Mouse (Mus musculus) heart, embryonic 16.5 days (tissue): ENCODE measurements around the gene Ppp1r12b. TPM values are rescaled to one million over a fixed set of nuclear protein-coding genes. Genes with fewer than 3 reads are reported as not detected.
A peak's percentile ranks its signal among the peaks of the same experiment; 100 is the strongest.

Experiments
- ATAC-seq: fragments of 200-750 bp; cut with Nextera tagmentation; replicated peaks from 2 replicates; pipeline ENCODE4 v1.8.0; 2017; ENCODE audit warnings: moderate number of reproducible peaks; ENCODE audit not compliant: insufficient read depth, low FRiP score; ENCODE audit errors: extremely low read depth
- H3K27ac ChIP-seq: fragments of 300-500 bp; sonication (generic); 2 replicates; pipeline ENCODE4 v1.5.1; 2014; ENCODE audit warnings: mild to moderate bottlenecking, low read length, control low read depth, moderate library complexity
- H3K27me3 ChIP-seq: fragments of 300-500 bp; sonication (generic); 2 replicates; pipeline ENCODE4 v1.6.1; 2014; ENCODE audit warnings: low read length, mixed read lengths; ENCODE audit not compliant: control insufficient read depth, insufficient read depth
- H3K36me3 ChIP-seq: fragments of 300-500 bp; sonication (generic); 2 replicates; pipeline ENCODE4 v1.6.1; 2014; ENCODE audit not compliant: control insufficient read depth, insufficient read depth
- H3K4me1 ChIP-seq: fragments of 300-500 bp; sonication (generic); 2 replicates; pipeline ENCODE4 v1.6.1; 2014; ENCODE audit warnings: low read length, mixed read lengths; ENCODE audit not compliant: control insufficient read depth, insufficient read depth
- H3K4me2 ChIP-seq: fragments of 300-500 bp; sonication (generic); 2 replicates; pipeline ENCODE4 v1.6.1; 2014; ENCODE audit warnings: low read depth, mild to moderate bottlenecking, control low read depth, low read length
- H3K4me3 ChIP-seq: fragments of 300-500 bp; sonication (generic); 2 replicates; pipeline ENCODE4 v1.5.1; 2014; ENCODE audit warnings: mild to moderate bottlenecking, control low read depth, low read length
- H3K9ac ChIP-seq: fragments of 300-500 bp; sonication (generic); 2 replicates; pipeline ENCODE4 v1.6.1; 2014; ENCODE audit warnings: low read length, control low read depth
- H3K9me3 ChIP-seq: fragments of 300-500 bp; sonication (generic); replicated peaks from 2 replicates; pipeline ENCODE4 v1.6.1; 2016; ENCODE audit warnings: low read length; ENCODE audit not compliant: control insufficient read depth
- WGBS: fragments of 180-500 bp; shearing (Covaris S2); extraction: QIAGEN DNeasy Blood & Tissue Kit; methylation state at CpG from one replicate; pipeline ENCODE4 v1.1.7; 2014; 5-methylcytosine and 5-hydroxymethylcytosine counted together
- polyA plus RNA-seq: library from polyadenylated mRNA; unstranded; fragments of >200 nt; fragmentation: Nextera tagmentation; extraction: Ambion mirVana; gene quantifications from 2 replicates; pipeline ENCODE4 v1.2.1, GENCODE M21; 2015

Ppp1r12b gene
- polyA plus RNA-seq, 1 experiment from 2014 or later, result 24.2 TPM

DNA sequence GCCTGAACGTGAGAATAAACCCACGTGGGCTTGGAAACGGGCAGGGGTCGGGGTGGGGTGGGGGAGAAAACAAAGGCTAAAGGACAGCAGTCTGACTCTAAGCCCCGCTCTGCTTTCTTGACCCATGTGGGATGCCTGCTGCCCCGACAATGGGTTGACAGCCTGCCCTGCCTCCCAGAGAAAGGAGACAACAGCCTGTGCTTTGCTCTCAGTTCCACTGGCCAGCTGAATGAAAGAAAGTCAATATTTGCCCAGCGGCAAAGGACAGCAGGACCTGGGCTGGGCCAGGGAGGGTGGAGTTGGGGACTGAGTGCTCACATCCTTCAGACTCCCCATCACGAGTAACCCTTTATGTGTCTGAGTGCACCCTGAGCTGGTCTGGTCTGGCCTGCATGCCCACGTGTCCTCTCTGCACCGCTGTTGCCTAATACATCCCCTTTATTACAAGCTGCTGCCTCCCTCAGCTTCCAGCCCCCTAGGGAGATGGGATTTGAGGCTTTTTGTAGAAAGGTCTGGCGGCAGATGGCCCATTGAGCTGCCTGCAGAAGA is 242.2 kb downstream of the Ppp1r12b start:
- Histone ChIP-seq H3K27ac (no peak overlapping the region), H3K27me3 (peaks cover 33% of the 10 kb centered on the region), H3K4me2 (no peak overlapping the region), H3K9ac (no peak overlapping the region), H3K9me3 (no peaks in the 10 kb centered on the region), H3K4me3 (no peak overlapping the region), H3K4me1 (peaks cover 10% of the 10 kb centered on the region), H3K36me3 (no peaks in the 10 kb centered on the region)
- no peak for ATAC-seq
- 46% methylated on average over 11 of the region's 11 CpGs for WGBS

DNA sequence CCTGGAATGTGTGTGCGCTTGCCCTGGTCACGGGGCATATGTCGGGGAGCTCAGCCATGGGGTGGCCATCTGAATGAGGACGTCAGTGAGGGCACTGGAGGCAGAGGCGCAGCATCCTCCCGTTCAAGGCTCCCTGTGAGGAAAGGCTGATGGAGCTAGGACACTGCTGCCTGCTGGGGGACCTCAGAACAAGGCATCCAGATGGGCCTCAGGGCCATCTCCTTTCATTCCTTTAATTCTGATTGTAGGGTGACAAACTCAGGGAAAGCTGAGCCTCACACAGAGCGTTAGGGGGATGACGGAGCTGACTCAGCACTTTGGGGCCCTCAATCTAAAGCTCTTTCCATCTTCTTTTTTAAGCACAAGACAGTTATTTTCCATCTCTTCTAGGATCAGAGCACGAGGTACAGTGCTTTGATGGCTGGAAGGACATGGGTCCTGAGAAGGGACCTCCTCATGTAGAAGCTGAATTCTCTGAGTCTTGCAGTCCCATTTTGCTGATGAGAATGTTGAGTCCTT is 242.9 kb downstream of the Ppp1r12b start:
- ATAC-seq, result no peak
- Histone ChIP-seq H3K4me1 (peaks cover 11% of the 10 kb centered on the region), H3K36me3 (no peaks in the 10 kb centered on the region), H3K9me3 (no peaks in the 10 kb centered on the region), H3K27ac (no peak overlapping the region), H3K4me3 (no peak overlapping the region), H3K9ac (no peak overlapping the region), H3K4me2 (no peak overlapping the region), H3K27me3 (peaks cover 39% of the 10 kb centered on the region)
- 76% methylated on average over 9 of the region's 9 CpGs for WGBS

DNA sequence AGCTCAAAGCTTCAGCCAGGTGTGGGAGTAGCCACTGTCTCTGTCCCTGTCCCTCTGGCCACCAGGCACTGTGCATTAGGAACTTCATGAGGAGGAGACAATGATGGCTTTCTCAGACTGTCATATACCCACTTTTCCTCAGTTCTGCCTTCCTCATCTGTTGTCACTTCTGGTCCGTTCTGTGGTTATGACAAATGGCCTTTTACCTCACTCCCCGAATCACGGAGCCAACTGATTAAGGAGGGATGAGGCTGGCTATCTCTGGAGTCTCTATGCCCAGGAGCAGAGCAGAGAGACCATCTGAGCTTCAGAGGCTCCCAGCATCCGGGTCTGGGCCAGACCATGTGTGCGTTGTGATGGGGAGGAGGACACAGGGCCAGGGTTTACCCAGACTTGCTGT is 244.1 kb downstream of the Ppp1r12b start:
- Histone ChIP-seq H3K4me3 (no peak overlapping the region), H3K9ac (no peak overlapping the region), H3K36me3 (no peaks in the 10 kb centered on the region), H3K27ac (no peak overlapping the region), H3K4me2 (no peak overlapping the region), H3K4me1 (peaks cover 11% of the 10 kb centered on the region), H3K9me3 (no peaks in the 10 kb centered on the region), H3K27me3 (peaks cover 50% of the 10 kb centered on the region)
- 58% methylated on average over 5 of the region's 5 CpGs for WGBS
- no peak for ATAC-seq

DNA sequence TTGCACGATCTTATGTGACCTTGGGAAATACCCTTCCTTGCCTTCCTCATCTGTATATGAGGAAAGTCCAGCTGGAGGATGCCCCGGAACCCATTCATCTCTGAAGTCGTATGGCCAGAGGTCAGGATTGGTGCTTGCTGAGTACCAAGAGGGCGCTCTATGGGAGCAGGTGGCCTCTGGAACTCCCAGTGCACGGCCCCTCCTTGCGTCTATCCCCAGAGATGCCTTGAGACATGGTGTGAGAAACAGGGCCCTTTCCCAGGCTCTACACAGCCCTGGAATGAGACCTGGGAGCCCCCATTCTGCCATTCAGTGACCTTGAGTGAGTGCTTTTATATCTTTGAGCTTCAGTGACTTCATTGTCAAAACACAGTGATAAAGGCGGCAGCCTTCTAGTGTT is 244.7 kb downstream of the Ppp1r12b start:
- no peaks in the 10 kb centered on the region for H3K9me3 ChIP-seq
- ATAC-seq, result no peak
- no peak overlapping the region for H3K27ac ChIP-seq
- no peak overlapping the region for H3K9ac ChIP-seq
- H3K4me2 ChIP-seq, result no peak overlapping the region
- no peak overlapping the region for H3K4me3 ChIP-seq
- H3K4me1 ChIP-seq, result peaks cover 11% of the 10 kb centered on the region
- H3K27me3 ChIP-seq, result peaks cover 55% of the 10 kb centered on the region
- 60% methylated on average over 7 of the region's 7 CpGs for whole genome bisulfite sequencing
- H3K36me3 ChIP-seq, result no peaks in the 10 kb centered on the region

DNA sequence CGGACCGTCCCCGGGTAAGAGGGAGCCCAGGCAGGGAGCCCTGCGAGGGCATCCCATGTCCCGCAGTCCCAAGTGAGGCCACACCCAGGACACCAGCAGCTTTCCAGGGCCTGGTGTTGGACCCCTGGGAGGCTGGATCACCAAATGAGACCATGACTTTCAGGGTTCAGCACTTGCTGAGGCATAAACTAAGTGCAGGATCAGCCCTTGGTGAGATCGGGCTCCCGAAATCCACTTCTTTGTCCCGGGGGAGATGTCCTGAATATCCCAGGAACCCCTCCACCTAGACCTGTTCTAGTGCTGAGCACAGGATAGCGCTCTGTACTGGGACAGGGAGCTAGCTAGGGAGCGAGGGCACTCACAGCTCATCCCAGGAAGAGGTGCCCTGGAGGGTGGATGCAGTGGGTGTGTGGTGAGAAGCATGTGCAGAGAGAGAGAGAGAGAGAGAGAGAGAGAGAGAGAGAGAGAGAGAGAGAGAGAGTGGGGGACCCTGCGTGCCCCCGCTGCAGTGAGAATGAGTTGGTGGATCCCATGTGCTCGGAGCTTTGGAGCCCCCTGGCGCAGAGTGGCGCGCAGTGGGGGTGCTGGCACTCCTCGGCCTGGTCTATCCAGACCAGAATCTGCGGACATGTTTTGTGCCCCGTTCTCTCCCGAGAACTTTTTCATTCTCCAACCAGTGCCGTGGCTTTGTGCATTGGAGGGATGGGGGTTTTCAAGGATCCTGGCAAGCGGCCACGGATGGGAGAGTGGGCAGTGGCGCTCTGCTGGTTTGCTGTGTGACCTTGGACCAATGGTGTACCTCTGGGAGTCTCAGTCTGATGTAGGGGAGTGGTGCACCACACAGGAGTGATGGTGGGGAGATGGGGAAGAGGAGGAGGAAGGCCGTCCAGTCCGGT is 246.1 kb downstream of the Ppp1r12b start:
- Histone ChIP-seq H3K4me2 (peak overlapping the region; percentile 99), H3K36me3 (no peaks in the 10 kb centered on the region), H3K4me1 (peaks cover 11% of the 10 kb centered on the region), H3K27ac (no peak overlapping the region), H3K4me3 (peak overlapping the region; percentile 64), H3K9ac (peak overlapping the region; percentile 69), H3K9me3 (no peaks in the 10 kb centered on the region), H3K27me3 (peaks cover 65% of the 10 kb centered on the region)
- no peak for ATAC-seq
- 24% methylated on average over 26 of the region's 26 CpGs for WGBS

DNA sequence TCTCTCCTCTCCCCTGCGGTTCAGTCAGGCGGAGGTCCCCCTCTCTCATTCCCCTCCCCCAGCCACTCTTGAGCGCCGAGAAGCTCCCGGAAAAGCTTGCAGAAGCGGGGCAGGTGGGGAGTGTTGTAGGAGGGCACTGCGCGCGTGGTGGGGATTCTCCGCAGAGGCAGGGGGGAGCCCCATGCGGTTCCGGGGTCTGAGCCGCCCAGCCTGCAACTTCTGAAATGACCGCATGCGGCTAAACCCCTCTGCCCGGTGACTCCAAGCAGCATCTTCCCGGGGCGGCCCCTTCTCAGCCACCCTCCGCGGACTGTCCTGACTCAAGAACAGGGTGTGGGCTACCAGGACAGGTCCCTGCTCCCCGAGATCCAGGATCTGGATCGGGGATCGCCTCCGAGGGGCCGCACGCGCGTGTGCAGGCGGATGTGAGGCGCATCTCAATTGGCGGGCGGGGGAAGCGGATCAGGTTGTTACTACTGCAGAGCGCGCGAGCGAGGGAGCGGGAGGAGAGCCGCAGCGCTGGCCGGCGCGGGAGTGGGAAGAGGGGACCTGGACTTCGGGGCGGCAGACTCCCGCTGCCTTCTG is 246.8 kb downstream of the Ppp1r12b start:
- Histone ChIP-seq H3K9me3 (no peaks in the 10 kb centered on the region), H3K4me2 (peak overlapping the region; percentile 99), H3K27ac (no peak overlapping the region), H3K4me3 (peak overlapping the region; percentile 64), H3K36me3 (no peaks in the 10 kb centered on the region), H3K4me1 (peaks cover 11% of the 10 kb centered on the region), H3K9ac (peak overlapping the region; percentile 69), H3K27me3 (peaks cover 59% of the 10 kb centered on the region)
- no peak for ATAC-seq
- WGBS, result under 1% methylated on average over 46 of the region's 46 CpGs

DNA sequence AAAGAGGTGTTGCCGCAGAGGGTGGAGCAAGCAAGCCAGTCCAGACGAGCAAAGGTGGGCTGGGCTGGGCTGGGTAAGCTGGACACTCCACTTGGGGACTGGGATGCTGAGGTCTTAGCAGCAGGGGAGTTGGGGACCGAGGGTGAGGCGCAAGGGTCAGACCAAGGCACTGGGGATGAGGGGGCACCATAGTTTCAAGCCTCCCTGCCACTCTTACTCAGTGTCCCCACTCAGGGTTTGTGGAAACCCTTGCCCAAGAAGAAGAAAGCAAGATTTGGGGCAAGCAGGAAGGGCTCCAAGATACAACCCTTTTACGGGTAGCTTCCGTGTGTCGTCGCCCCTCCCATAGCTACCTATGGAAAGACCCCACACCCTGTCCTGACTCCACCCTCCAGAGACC is 247.5 kb downstream of the Ppp1r12b start:
- Histone ChIP-seq H3K4me1 (peaks cover 11% of the 10 kb centered on the region), H3K4me3 (peak overlapping the region; percentile 64), H3K9ac (no peak overlapping the region), H3K27me3 (peaks cover 55% of the 10 kb centered on the region), H3K36me3 (no peaks in the 10 kb centered on the region), H3K27ac (no peak overlapping the region), H3K9me3 (no peaks in the 10 kb centered on the region), H3K4me2 (peak overlapping the region; percentile 99)
- ATAC-seq, result no peak
- 16% methylated on average over 8 of the region's 8 CpGs for WGBS

DNA sequence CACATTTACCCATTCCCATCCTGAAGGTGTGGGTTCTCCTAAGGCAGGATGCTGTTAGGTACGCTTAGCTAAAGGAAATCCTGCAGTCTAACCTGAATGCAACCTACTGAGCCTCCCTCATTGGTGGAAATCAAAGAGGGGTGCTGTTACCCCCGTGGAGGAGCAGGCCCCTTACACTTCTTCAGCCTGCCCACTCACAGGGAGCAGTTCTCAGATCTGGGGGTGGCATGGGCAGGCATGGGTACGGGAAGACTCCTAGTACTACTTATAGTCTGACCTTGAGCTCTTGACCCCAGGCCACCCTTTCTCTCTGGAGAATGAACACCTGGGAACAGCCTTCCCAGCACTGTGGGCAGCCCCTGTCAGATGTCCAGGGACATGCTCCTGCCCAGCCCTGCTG is 248.2 kb downstream of the Ppp1r12b start:
- Histone ChIP-seq H3K4me2 (no peak overlapping the region), H3K36me3 (no peaks in the 10 kb centered on the region), H3K9ac (no peak overlapping the region), H3K4me3 (no peak overlapping the region), H3K4me1 (peaks cover 11% of the 10 kb centered on the region), H3K9me3 (no peaks in the 10 kb centered on the region), H3K27ac (no peak overlapping the region), H3K27me3 (peaks cover 55% of the 10 kb centered on the region)
- 79% methylated on average over 3 of the region's 3 CpGs for WGBS
- no peak for ATAC-seq

DNA sequence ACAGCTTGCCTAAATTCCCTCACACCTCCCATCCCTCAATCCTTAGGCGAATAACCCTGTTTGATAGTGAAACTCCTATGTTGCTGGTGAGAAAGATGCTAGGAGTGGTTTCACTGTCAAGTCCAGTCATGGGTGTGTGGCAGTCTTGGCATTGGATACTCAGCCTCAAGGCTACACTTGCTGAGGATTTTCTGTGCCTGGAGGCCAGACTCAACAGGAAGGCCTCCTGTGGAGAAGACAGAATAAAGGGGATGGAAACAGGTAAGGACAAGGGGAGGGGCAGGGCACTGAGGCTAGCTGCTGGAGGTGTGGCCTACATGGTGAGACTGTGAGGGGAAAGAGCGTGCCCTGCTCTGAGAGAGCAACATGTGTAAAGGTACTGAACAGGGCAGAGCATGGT is 249.2 kb downstream of the Ppp1r12b start:
- no peaks in the 10 kb centered on the region for H3K9me3 ChIP-seq
- H3K27me3 ChIP-seq, result peaks cover 52% of the 10 kb centered on the region
- no peak overlapping the region for H3K27ac ChIP-seq
- H3K4me3 ChIP-seq, result no peak overlapping the region
- peaks cover 11% of the 10 kb centered on the region for H3K4me1 ChIP-seq
- no peak overlapping the region for H3K9ac ChIP-seq
- no peak overlapping the region for H3K4me2 ChIP-seq
- no peaks in the 10 kb centered on the region for H3K36me3 ChIP-seq
- no peak for ATAC-seq
- WGBS, result 60% methylated on average over 2 of the region's 2 CpGs
